Mouse (Mus musculus): ENCODE results near the gene Gpbar1.

Gpbar1 gene

GRCm38 (mm10) chr1:74278538-74278937 is at the start of gene Gpbar1:
Gene Gpbar1 (plus strand): TSS chr1:74278550.
- peak within 1 kb of the TSS; percentile 41 for H3K4me3 ChIP-seq (replicated peaks; ENCODE audit: low read length)
- H3K27me3 ChIP-seq (ENCODE audit: insufficient read depth, low read length): no peaks in the 10 kb centered on the region
- no peaks in the 10 kb centered on the region for H3K9me3 ChIP-seq (ENCODE audit: low read length)
- TF ChIP-seq NANOG (IDR thresholded peaks at IDR 0.05; ENCODE audit: borderline replicate concordance, low read length) (no peak), POU5F1 (IDR thresholded peaks at IDR 0.05; ENCODE audit: borderline replicate concordance, low read length) (no peak), CTCF (conservative IDR thresholded peaks at IDR 0.05; ENCODE audit: low read length) (no peak)
- peaks cover 70% of the 10 kb centered on the region for H3K4me1 ChIP-seq (replicated peaks; ENCODE audit: low read depth, low read length)
- H3K36me3 ChIP-seq (ENCODE audit: insufficient read depth, low read length): peaks cover 50% of the 10 kb centered on the region

GRCm38 (mm10) chr1:74229942-74230341 is 48.4 kb upstream of the Gpbar1 start:
- Histone ChIP-seq H3K36me3 (ENCODE audit: insufficient read depth, low read length) (no peaks in the 10 kb centered on the region), H3K4me1 (replicated peaks; ENCODE audit: low read depth, low read length) (peaks cover under 1% of the 10 kb centered on the region), H3K9me3 (ENCODE audit: low read length) (0 out of 2 replicates have a peak, but pooled peaks cover 5% of the 10 kb centered on the region), H3K4me3 (replicated peaks; ENCODE audit: low read length) (no peak overlapping the region), H3K27me3 (ENCODE audit: insufficient read depth, low read length) (no peaks in the 10 kb centered on the region; the same call in 1 of the 2 replicates)
- TF ChIP-seq CTCF (conservative IDR thresholded peaks at IDR 0.05; ENCODE audit: low read length) (no peak), POU5F1 (IDR thresholded peaks at IDR 0.05; ENCODE audit: borderline replicate concordance, low read length) (no peak), NANOG (IDR thresholded peaks at IDR 0.05; ENCODE audit: borderline replicate concordance, low read length) (no peak)

DNA sequence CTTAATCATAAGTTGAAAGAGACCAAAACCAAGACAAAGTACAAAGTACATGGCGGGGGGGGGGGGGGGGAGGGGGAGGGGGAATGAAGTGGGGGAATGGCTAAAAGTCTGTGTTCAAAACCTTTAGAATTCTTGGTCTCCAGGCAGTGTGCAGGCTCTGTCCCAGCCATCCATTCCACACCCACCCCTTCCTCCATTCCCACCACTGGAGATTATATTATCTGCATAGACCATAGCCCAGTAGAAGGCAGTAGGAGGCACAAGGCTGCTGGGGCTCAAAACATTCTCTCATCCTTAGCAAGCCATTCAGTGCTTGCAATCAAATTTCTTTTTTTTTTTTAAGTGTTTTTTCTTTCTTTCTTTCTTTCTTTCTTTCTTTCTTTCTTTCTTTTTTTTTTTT is 47.4 kb upstream of the Gpbar1 start:
- TF ChIP-seq NANOG (IDR thresholded peaks at IDR 0.05; ENCODE audit: borderline replicate concordance, low read length): no peak
- no peak for TF ChIP-seq CTCF (conservative IDR thresholded peaks at IDR 0.05; ENCODE audit: low read length)
- TF ChIP-seq POU5F1 (IDR thresholded peaks at IDR 0.05; ENCODE audit: borderline replicate concordance, low read length): no peak
- Histone ChIP-seq H3K36me3 (ENCODE audit: insufficient read depth, low read length) (no peaks in the 10 kb centered on the region), H3K4me1 (replicated peaks; ENCODE audit: low read depth, low read length) (peaks cover 11% of the 10 kb centered on the region), H3K4me3 (replicated peaks; ENCODE audit: low read length) (no peak overlapping the region), H3K9me3 (ENCODE audit: low read length) (0 out of 2 replicates have a peak, but pooled peaks cover 5% of the 10 kb centered on the region), H3K27me3 (ENCODE audit: insufficient read depth, low read length) (no peaks in the 10 kb centered on the region; the same call in 1 of the 2 replicates)

DNA sequence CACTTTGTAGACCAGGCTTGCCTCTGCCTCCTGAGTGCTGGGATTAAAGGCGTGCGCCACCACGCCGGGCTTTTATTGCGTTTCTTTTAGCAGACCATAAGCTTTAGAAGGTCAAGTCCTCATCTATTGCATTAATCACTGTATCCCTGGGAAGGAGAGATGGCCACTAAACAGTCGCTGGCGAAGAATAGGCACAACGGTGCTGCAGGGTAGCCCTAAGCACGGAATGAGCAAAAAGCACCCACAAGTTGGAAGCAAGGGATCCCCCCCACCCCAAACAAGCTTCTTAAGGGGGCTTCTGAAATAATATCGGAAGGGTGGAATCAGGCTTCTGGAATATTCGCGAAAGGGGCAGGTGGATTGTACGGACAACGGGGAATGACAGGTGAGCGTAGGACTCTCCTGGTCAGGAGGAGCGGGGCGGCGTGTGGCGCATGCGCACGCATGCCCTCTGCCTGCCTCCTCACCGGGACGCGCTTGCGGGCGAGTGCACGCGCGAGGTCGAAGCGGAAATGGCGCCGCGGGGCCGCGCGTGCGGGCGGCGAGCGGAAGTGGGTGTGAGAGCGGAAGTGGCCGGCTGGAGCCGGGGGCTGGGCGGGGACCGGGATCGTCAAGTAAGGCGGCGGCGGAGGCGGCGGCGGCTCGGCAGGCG is 42.3 kb upstream of the Gpbar1 start, which contains the start of gene Arpc2:
Arpc2 (plus strand) TSS at position 147 of the 652 bp plus-strand sequence.
- H3K4me1 ChIP-seq (replicated peaks; ENCODE audit: low read depth, low read length): peaks cover 48% of the 10 kb centered on the region
- H3K36me3 ChIP-seq (ENCODE audit: insufficient read depth, low read length): peaks cover 25% of the 10 kb centered on the region
- peak within 1 kb of the TSS; percentile 99 for H3K4me3 ChIP-seq (replicated peaks; ENCODE audit: low read length)
- no peaks in the 10 kb centered on the region for H3K27me3 ChIP-seq (ENCODE audit: insufficient read depth, low read length)
- TF ChIP-seq POU5F1 (IDR thresholded peaks at IDR 0.05; ENCODE audit: borderline replicate concordance, low read length): no peak
- no peak for TF ChIP-seq CTCF (conservative IDR thresholded peaks at IDR 0.05; ENCODE audit: low read length)
- no peak for TF ChIP-seq NANOG (IDR thresholded peaks at IDR 0.05; ENCODE audit: borderline replicate concordance, low read length)
- no peaks in the 10 kb centered on the region for H3K9me3 ChIP-seq (ENCODE audit: low read length)

DNA sequence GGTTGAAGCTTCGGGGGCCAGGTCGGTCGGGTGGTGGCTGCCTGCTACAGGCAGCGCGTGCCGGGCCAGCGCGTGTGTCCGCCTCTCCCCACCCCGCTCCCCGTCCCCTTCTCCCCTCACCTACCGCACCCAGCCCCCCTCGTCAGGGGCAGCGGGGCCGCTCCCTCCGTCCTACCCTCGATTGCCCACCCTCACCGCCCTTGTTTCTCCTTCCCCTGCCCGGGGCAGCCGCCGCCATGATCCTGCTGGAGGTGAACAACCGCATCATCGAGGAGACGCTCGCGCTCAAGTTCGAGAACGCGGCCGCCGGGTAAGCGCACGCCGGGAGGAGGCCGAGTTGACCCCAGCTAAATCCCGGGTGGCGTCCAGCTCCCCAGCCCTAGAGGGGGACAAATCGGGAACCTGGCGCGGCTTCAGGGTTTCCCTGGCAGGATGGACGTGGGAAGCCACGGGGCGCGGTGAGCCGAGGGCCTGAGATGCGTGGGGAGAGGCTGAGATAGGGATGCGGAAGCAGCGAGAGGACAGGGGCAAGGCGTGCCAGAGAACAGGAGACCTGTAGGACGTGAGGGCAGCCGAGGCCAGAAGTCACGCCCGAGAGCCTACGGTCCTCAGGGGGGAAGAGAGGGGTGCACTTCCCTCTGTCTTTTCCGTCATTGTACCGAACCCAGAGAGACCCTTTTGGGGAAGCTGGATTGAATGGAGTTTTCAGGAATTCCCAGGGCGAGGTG is 41.6 kb upstream of the Gpbar1 start:
- Histone ChIP-seq H3K27me3 (ENCODE audit: insufficient read depth, low read length) (no peaks in the 10 kb centered on the region), H3K4me3 (replicated peaks; ENCODE audit: low read length) (peak overlapping the region; percentile 99), H3K36me3 (ENCODE audit: insufficient read depth, low read length) (peaks cover 27% of the 10 kb centered on the region), H3K4me1 (replicated peaks; ENCODE audit: low read depth, low read length) (peaks cover 53% of the 10 kb centered on the region), H3K9me3 (ENCODE audit: low read length) (no peaks in the 10 kb centered on the region)
- TF ChIP-seq CTCF (conservative IDR thresholded peaks at IDR 0.05; ENCODE audit: low read length): no peak
- no peak for TF ChIP-seq NANOG (IDR thresholded peaks at IDR 0.05; ENCODE audit: borderline replicate concordance, low read length)
- no peak for TF ChIP-seq POU5F1 (IDR thresholded peaks at IDR 0.05; ENCODE audit: borderline replicate concordance, low read length)

DNA sequence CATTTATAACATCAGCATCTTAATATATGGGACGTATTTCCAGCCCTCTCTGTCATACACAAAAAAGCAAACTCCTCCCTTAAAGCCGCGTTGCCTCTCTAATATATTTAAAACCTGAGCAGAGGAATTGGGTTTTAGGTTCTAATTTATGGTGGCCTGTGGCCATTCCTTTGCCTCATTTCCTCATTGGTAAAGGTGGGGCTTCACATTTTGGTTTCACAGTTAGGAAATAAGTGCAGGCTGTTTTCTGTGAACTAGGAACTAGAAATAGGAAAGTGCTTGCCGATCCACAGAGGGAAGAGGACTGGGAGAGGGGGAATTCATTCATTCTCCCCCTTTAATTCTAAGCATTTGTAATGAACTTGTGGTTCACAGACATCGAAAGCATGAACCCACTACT is 40.7 kb upstream of the Gpbar1 start:
- TF ChIP-seq NANOG (IDR thresholded peaks at IDR 0.05; ENCODE audit: borderline replicate concordance, low read length) (no peak), CTCF (conservative IDR thresholded peaks at IDR 0.05; ENCODE audit: low read length) (no peak), POU5F1 (IDR thresholded peaks at IDR 0.05; ENCODE audit: borderline replicate concordance, low read length) (no peak)
- peaks cover 59% of the 10 kb centered on the region for H3K4me1 ChIP-seq (replicated peaks; ENCODE audit: low read depth, low read length)
- peak overlapping the region; percentile 99 for H3K4me3 ChIP-seq (replicated peaks; ENCODE audit: low read length)
- peaks cover 27% of the 10 kb centered on the region for H3K36me3 ChIP-seq (ENCODE audit: insufficient read depth, low read length)
- no peaks in the 10 kb centered on the region for H3K9me3 ChIP-seq (ENCODE audit: low read length)
- no peaks in the 10 kb centered on the region for H3K27me3 ChIP-seq (ENCODE audit: insufficient read depth, low read length)

DNA sequence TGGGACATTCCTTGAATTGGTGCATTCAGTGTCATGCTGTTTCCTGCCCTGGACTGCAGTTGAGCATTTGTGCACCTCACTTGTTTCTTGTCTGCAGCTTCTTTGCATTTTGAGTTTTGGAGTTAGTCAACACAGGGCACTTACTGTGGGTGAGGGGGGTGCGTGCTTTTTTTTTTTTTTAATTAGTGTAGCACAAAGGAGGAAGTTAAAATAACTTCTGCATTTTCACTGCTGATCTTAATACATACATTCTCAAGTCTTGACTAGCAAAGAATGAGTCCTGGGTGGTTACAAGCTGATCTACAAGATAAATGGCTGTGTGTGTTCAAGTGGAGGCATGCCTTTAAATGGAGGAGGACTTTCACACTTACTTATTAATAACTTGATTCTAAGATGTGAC is 40.2 kb upstream of the Gpbar1 start:
- peaks cover 64% of the 10 kb centered on the region for H3K4me1 ChIP-seq (replicated peaks; ENCODE audit: low read depth, low read length)

DNA sequence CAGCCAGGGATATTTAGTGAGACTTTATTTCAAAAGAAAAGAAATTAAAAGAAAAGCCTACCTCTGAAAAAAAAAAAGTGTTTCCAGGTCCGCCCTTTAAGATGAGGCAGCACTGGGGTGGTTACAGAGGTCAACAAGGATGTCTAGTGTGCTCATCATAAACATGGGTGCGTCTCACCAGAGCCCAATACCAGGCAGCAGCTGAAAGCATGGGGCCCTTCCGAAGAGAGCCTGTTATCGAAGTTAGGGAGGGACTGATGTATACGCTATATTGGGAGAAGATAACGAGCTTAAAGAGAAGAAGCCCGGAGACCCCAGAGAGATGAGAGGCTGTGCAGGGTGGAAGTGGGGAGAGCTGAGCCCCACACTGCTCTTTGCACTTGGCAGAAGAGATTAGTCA is 39.2 kb upstream of the Gpbar1 start:
- Histone ChIP-seq H3K4me3 (replicated peaks; ENCODE audit: low read length) (peak overlapping the region; percentile 32), H3K36me3 (ENCODE audit: insufficient read depth, low read length) (peaks cover 31% of the 10 kb centered on the region), H3K27me3 (ENCODE audit: insufficient read depth, low read length) (no peaks in the 10 kb centered on the region), H3K4me1 (replicated peaks; ENCODE audit: low read depth, low read length) (peaks cover 72% of the 10 kb centered on the region), H3K9me3 (ENCODE audit: low read length) (no peaks in the 10 kb centered on the region)
- TF ChIP-seq CTCF (conservative IDR thresholded peaks at IDR 0.05; ENCODE audit: low read length): no peak
- no peak for TF ChIP-seq NANOG (IDR thresholded peaks at IDR 0.05; ENCODE audit: borderline replicate concordance, low read length)
- no peak for TF ChIP-seq POU5F1 (IDR thresholded peaks at IDR 0.05; ENCODE audit: borderline replicate concordance, low read length)

More for the DNA sequence above, 40.2 kb upstream of the Gpbar1 start:
- TF ChIP-seq CTCF (conservative IDR thresholded peaks at IDR 0.05; ENCODE audit: low read length) (no peak), NANOG (IDR thresholded peaks at IDR 0.05; ENCODE audit: borderline replicate concordance, low read length) (no peak), POU5F1 (IDR thresholded peaks at IDR 0.05; ENCODE audit: borderline replicate concordance, low read length) (no peak)
- no peaks in the 10 kb centered on the region for H3K27me3 ChIP-seq (ENCODE audit: insufficient read depth, low read length)
- H3K9me3 ChIP-seq (ENCODE audit: low read length): no peaks in the 10 kb centered on the region
- H3K4me3 ChIP-seq (replicated peaks; ENCODE audit: low read length): peak overlapping the region; percentile 99; the same call in 1 of the 2 replicates
- H3K36me3 ChIP-seq (ENCODE audit: insufficient read depth, low read length): peaks cover 30% of the 10 kb centered on the region
